Mouse (Mus musculus) frontal cortex, postnatal 14 days (tissue): ENCODE measurements at regions not wholly inside any gene's neighbourhood (a gene's known extent, or its start where the extent isn't known, plus 50 kb on each side); places are given as distances from the start of the nearest gene placed in this dataset.

ENCODE experiments used
- DNase-seq, 2 experiments: peaks; one replicate each; pipeline ENCODE4 v3.0.0; 2022; ENCODE audit warnings: low spot score in 2 of 2

GRCm38 (mm10) chr8:8484546-8484945, 176.5 kb downstream of the Efnb2 start:
- DNase-seq: no peak

- no peak for DNase-seq
Observed at GRCm38 (mm10) chr8:8482707-8483480, 178.1 kb downstream of the Efnb2 start.

- no peak for DNase-seq
Observed at GRCm38 (mm10) chr8:8477456-8477855, 183.6 kb downstream of the Efnb2 start.

GRCm38 (mm10) chr8:8468552-8468951, 192.5 kb downstream of the Efnb2 start:
- no peak for DNase-seq

GRCm38 (mm10) chr8:8466526-8467244, 194.4 kb downstream of the Efnb2 start:
- no peak for DNase-seq

GRCm38 (mm10) chr8:8462455-8462854, 198.6 kb downstream of the Efnb2 start:
- no peak for DNase-seq

GRCm38 (mm10) chr8:8457536-8457935, 203.5 kb downstream of the Efnb2 start:
- no peak for DNase-seq

- DNase-seq: no peak
Observed at GRCm38 (mm10) chr8:8453944-8454343, 207.1 kb downstream of the Efnb2 start.

GRCm38 (mm10) chr8:8452226-8452625, 208.8 kb downstream of the Efnb2 start:
- no peak for DNase-seq

- DNase-seq: no peak
Observed at GRCm38 (mm10) chr8:8448911-8449310, 212.1 kb downstream of the Efnb2 start.

GRCm38 (mm10) chr8:8441568-8441967, 219.5 kb downstream of the Efnb2 start:
- no peak for DNase-seq

- DNase-seq: no peak
Observed at GRCm38 (mm10) chr8:8440903-8441302, 220.1 kb downstream of the Efnb2 start.

- DNase-seq: no peak
Observed at GRCm38 (mm10) chr8:8426201-8426600, 234.8 kb downstream of the Efnb2 start.

- DNase-seq: no peak
Observed at GRCm38 (mm10) chr8:8423443-8423842, 237.6 kb downstream of the Efnb2 start.

GRCm38 (mm10) chr8:8421713-8422112, 239.3 kb downstream of the Efnb2 start:
- no peak for DNase-seq

- no peak for DNase-seq
Observed at GRCm38 (mm10) chr8:8419360-8420330, 241.4 kb downstream of the Efnb2 start.

GRCm38 (mm10) chr8:8418929-8419328, 242.1 kb downstream of the Efnb2 start:
- DNase-seq: no peak

GRCm38 (mm10) chr8:8418525-8418924, 242.5 kb downstream of the Efnb2 start:
- no peak for DNase-seq

GRCm38 (mm10) chr8:8416092-8416701, 244.8 kb downstream of the Efnb2 start:
- DNase-seq: no peak

- no peak for DNase-seq
Observed at GRCm38 (mm10) chr8:8407357-8407756, 253.7 kb downstream of the Efnb2 start.

GRCm38 (mm10) chr8:8403410-8403809, 257.6 kb downstream of the Efnb2 start:
- no peak for DNase-seq

GRCm38 (mm10) chr8:8392303-8392702, 268.7 kb downstream of the Efnb2 start:
- no peak for DNase-seq
